Mouse (Mus musculus): Measurements from ENCODE around the gene Rai14.

Rai14 gene

DNA sequence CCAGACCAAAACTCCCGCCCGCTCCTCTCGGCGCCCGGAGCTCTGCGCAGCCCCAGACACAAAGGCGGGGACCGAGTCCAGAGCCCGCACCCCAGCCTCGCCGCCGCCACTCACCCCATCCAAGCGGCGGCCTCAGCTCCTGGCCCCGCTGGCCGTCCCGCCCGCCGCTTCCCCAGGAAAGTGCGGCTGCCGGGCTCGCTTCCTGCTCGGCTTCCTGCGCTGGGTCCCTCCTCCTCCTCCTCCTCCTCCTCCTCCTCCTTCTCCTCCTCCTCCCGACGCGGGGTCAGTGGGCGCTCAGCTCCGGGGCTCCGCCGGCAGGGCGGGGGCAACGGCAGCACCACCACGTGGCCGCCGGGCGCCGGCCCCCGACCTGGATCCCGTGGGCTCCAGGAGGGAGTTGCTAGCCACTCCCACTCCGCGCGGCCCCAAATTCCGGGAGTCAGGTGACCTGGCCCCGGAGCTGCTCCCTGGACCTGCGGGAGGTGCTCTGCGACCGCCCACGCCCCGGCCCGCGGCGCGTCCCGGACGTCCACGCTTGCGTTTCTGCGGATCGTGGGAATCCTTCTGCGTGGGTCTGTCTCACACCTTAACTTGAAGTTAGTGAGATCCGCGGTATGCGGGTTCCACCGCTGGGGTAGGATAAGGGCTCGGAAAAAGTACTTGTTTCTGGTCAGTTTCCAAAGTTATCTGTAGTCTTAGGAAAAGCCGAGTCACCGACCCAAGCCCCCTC, at the start of gene Rai14:
TSS of gene Rai14 (minus strand) at position 216 of the 730 bp plus-strand sequence.
- peak; percentile 77 to 85 for DNase-seq (ENCODE audit: low spot score in 2 of 2)

DNA sequence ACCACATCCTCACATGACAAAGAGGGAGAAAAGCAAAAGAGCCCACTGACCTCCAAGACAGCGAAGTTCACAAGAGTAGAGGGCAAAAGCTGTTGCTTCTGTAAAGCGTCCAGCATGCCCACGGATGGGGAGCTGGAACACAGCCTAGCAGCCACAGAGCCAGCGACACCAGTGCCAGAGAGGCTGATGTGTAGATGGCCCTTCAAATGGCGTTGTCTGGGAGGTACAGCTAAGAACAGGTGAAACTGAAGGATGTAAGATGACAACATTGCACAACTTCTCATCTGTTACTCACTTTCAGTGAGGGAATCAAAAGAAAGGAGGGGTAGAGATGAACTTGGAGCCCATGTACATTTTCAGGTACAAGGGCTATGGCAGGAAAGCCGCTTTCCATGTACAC, 47.0 kb upstream of the Rai14 start:
- DNase-seq (ENCODE audit: low spot score in 2 of 2): no peak

GRCm38 (mm10) chr15:10760006-10760405, 45.6 kb upstream of the Rai14 start:
- peak in 1 of 2 experiments; percentile 44 for DNase-seq (ENCODE audit: low spot score in 2 of 2)

DNA sequence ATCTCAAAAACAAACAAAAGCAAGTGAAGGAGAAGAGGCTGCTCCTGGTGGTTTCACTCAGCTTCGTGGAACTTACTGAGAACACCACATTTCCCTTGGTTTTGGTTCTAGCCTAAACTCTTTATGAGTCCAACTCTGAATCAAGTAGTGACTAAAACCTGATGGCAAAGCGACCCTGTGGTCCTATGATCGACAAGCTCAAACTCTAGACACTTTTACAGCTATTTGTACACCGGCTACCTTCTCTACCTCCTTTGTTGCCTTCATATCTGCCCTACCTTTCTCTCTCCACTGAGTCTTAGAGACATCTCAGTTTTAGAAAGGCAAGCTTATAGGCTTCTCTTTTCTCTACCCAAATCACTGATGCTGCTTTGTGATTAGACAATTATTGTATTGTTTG, 45.0 kb upstream of the Rai14 start:
- DNase-seq (ENCODE audit: low spot score in 2 of 2): no peak

- no peak for DNase-seq (ENCODE audit: low spot score in 2 of 2)
Observed at GRCm38 (mm10) chr15:10758808-10759207, 44.4 kb upstream of the Rai14 start.

DNA sequence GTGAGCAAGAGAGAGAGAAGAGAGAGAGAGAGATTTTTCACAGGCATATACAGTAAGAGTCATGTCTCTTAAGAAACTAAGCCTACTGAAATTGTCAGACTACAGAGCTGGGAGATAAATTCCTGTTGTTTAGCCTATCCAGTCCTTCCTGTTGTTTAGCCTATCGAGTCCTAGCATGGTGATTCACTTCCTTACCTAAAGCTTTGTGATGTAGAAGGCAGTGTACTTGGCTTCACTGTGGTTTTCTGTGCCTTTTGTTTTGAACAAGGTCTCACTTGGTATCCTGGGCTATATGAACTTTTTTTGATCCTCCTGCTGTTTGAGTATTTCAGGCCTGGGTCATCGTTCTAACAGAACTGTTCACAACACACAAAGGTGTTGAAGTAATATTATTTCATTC, 36.7 kb upstream of the Rai14 start:
- DNase-seq (ENCODE audit: low spot score in 2 of 2): no peak

GRCm38 (mm10) chr15:10750339-10750738, 35.9 kb upstream of the Rai14 start:
- no peak for DNase-seq (ENCODE audit: low spot score in 2 of 2)

DNA sequence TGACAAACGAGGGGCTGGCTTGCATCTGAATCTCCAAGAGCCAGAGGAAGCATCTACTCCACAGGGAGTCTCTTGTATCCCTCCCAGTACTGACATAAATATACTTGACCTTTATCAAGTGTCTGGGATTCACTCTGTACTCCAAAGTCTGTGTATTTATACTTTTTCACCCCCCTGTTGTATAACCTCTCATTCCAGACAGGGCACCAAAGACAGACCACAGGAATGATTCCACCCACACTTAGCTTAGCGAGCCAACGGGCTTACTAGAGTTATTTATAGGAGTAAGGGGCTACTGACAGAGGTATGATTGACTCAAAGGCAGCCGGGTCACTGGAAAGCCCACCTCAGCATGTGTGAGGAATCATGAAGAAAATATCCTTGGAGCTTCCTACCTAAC, 35.3 kb upstream of the Rai14 start:
- DNase-seq (ENCODE audit: low spot score in 2 of 2): no peak

GRCm38 (mm10) chr15:10747638-10748037, 33.2 kb upstream of the Rai14 start:
- no peak for DNase-seq (ENCODE audit: low spot score in 2 of 2)

DNA sequence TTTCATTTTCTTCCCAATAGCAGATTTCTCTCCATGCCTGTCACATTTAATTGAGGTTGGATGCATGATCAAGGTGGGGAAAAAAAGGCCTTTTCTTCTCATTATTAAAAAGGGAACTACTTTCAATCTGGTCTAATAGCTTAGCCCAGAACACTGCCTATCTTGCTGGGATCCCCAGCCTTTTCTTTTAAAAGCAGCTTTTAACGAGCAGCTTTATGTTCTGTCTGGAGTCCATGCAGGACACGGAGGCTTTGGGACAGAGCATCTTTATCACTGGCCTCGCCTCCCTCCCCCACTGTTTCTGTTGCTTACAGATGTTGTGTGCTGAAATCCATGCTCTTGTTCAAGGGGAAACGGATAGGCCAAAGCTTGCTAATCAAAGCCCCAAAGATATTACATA, 32.8 kb upstream of the Rai14 start:
- no peak for DNase-seq (ENCODE audit: low spot score in 2 of 2)

DNA sequence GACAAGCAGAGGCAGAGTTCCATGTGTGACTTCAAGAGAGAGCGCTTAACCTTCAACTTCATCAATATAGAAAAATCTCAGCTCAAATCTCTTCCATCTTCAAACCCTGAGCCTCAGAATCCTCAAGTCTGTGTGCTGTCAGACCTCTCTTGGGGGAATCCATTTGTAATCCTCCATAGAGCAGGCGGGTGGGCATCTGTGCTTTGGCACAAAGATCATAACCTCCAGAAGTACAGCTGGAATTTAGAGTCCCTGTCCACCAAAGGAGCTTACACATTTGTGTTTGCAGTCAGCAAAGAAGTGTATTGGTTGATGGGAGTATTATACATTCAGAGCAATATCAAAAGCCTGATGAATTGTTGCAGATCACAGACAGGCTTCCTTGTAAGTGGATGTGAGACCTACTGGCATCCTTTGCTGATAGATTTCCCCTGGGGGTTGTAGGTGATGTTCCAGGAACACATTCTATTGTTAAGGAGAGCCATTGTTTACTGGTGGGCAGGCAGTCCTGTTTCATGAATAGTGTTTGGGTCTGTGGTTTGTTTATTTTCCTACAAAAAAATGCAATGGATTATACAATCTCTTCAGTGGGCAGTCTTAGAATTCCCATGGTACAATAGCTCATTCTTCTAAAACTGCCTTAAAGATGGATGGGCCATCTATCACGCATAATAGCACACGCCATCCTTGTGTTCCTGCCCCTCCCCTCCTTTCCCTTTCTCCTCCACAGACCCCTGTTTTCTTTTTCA, 32.1 kb upstream of the Rai14 start:
- no peak for DNase-seq (ENCODE audit: low spot score in 2 of 2)

DNA sequence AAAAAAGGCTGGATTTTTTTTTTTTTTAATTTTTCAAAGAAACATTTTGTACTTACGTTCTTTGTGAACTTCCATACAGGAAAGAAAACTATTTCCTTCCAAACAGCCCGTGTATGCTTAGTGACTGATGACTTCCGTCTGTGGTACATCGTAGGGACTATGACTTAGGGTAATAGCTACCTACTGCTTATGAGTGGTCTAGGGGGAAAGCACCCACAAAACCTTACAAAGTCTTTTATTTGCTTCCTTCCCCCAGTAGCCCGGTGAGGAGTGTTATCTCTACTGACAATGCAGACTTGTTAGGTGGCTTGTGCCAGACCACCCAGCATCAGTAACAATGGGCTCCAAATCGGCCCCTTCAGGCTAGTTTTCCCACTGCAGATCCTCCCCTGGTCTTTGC, 28.0 kb upstream of the Rai14 start:
- no peak for DNase-seq (ENCODE audit: low spot score in 2 of 2)

DNA sequence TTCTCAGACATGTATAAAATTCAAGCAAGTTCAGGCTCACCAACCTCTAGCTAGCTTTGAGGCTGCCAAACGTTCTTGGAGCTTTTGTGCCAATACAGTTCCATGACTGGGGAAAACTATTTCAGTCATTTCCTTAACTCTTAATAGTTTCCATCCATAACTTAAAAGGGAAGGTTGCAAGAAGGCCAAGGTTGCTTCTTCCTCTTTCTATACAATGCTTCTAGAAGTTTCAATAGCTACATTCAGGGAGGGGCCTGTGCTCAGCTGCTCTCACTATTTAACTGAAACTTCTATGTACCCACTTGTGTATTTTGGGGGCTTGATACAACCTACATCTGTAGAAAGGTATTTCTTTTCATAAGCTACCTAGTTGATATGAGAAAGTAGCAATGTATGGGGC, 24.9 kb upstream of the Rai14 start:
- no peak for DNase-seq (ENCODE audit: low spot score in 2 of 2)

DNA sequence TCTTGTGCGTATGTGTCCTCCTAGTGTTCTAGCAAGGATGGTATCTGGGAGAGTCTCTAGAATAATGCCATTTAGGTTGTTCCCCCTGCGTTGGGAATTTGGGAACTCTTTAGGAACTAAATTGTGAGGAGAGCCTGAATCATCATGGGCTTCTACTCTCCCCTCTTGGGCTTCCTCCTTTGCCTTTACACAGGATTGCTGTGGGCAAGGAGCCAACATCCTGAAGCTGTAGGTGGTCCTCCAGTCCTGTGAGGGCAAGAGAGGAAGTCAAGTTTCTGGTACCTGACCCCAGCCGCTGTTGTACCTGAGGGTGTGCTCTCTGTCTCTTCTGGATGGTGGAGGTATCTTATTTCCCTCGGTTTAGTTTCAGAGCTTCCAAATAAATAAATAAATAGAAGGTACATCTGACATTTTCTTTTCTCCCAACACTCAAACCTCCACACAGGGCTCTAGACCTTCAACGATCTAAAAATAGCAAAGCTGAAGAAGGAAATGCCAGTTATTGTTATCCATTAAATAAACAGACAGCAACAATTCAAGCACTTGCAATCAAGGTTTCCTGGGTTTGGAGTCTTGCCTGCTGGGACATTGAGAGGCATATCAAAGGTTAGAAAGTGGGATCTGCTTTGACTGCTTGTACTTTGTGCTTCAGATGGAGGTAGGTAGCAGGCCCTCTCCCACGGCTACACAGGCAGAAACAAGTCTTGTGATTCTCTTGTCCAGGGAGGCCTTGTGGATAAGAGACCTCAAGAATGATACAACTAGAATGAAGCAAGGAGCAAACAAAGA, 24.1 kb upstream of the Rai14 start:
- DNase-seq (ENCODE audit: low spot score in 2 of 2): no peak

- no peak for DNase-seq (ENCODE audit: low spot score in 2 of 2)
Observed at GRCm38 (mm10) chr15:10735948-10736347, 21.5 kb upstream of the Rai14 start.

GRCm38 (mm10) chr15:10735216-10735615, 20.8 kb upstream of the Rai14 start:
- no peak for DNase-seq (ENCODE audit: low spot score in 2 of 2)

DNA sequence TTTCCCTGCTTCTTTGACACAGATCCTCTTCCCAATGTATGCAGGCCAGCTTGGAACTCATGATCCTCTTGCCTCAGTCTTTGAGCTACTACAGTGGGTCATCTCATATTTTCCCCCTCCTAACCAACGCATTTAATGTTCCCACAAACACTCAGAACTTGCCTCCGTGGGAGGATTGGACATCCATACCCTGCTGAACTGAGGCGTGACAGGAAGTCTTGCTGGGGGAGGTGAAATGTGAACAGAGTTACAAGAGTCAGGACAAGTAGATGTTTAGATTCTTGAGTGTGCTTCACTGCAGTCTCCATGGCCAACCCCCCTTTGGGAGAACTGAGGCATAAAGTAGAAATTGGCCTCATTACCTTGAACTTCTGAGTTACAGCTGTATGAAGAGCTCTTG, 17.0 kb upstream of the Rai14 start:
- DNase-seq (ENCODE audit: low spot score in 2 of 2): no peak

DNA sequence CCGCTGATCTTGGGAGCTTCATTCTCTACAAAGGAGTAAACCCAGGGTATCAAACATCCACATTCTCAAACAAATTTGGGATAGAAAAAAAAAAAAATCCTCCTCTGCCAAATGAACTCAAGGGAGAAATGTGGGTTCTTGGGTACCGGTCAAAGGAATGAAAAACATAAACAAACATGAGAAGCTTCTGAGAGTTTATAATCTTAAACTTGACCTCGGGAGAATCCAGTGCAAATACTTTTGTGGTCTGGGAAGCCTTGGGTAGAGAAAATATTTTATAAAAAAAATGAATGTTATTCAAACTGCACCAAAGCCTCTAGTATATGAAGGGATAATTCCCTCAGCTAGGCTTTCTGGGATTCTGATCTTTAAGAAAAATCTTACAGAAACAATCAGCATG, 11.8 kb upstream of the Rai14 start:
- DNase-seq (ENCODE audit: low spot score in 2 of 2): no peak

DNA sequence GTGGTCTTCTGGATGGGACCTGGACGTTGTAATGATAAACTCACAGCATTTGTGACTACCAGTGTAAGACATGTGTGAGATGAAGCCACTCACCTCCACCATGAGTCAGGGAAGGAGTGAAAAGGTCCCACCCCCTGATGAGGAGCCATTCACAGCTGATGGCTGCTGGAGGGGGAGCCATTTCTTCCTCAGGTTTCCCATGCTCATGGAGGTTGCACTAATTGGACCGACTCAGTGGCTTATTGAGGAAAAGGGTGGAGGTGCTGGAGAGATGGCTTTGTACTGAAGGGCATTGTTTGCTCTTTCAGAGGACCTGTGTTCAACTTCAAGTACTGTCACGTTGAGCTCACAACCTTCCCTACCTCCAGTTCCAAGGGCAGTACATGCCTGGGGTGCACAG, 10.4 kb upstream of the Rai14 start:
- DNase-seq (ENCODE audit: low spot score in 2 of 2): no peak

GRCm38 (mm10) chr15:10723507-10723906, 9.1 kb upstream of the Rai14 start:
- DNase-seq (ENCODE audit: low spot score in 2 of 2): no peak

DNA sequence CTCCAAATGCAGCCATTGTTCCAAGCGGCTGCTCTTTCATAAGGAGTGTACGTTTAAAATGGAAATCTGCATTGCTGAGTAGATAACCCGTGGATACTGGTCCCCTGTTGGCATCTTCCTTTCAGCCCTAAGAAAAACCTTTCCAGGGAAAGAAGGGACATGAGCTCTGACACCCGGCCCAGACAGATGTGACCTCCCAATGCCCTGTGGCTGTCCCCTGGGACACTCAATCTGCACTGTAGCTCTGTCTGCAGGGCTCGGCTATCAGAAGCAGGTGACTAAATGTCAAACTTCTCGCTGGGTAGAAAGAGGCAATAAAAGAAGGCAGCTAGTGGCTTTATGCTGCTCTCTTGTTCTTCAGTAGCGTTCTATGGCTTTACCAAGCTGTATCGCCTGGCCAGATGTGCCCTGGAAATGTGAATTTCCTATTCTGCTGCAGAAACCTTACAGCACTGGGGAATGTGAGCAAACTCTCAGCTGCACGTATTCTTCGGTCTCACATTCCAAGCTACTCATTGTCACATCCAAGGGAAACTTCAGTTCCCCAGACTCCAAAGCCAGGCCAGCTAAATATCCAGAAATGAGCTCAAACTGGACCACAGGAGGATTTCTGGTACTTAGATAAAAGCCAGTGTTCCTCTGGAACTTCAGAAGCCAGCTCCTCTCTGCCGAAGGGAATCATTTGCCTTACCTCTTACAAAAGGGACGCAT, 8.4 kb upstream of the Rai14 start:
- no peak for DNase-seq (ENCODE audit: low spot score in 2 of 2)

GRCm38 (mm10) chr15:10721259-10721781, 6.9 kb upstream of the Rai14 start:
- no peak for DNase-seq (ENCODE audit: low spot score in 2 of 2)
